Mouse (Mus musculus) lung, postnatal 0 days (tissue): ENCODE results near the gene Fndc4.

ENCODE experiments used
- CTCF ChIP-seq: IDR thresholded peaks from 2 replicates; pipeline ENCODE4 v1.5.1; 2016; ENCODE audit warnings: antibody characterized with exemption, mild to moderate bottlenecking
- EP300 ChIP-seq: IDR thresholded peaks from 2 replicates; pipeline ENCODE4 v1.6.1; 2016; ENCODE audit warnings: antibody characterized with exemption, mild to moderate bottlenecking, control low read depth

- TF ChIP-seq CTCF, result peak; percentile 22; the same call in 1 of the 2 replicates
- TF ChIP-seq EP300, result no peak
These were observed 4.6 kb downstream of the Fndc4 start for GRCm38 (mm10) chr5:31291361-31291688.
